Mouse (Mus musculus): ENCODE measurements around the gene Zfp524.
"Not testable (repeated sequence)": the region's sequence is repeated elsewhere in the genome, so short reads cannot be mapped to it uniquely, and the experiment has no call there.

Gene Zfp524

GRCm38 (mm10) chr7:5014251-5015117 is at the start of gene Zfp524, which contains the start of gene Fiz1:
Gene Zfp524, plus strand, starts transcription at chr7:5014415.
Gene Fiz1, minus strand, starts transcription at chr7:5014697.
- DNase-seq (ENCODE audit: low spot score in 2 of 2) = peak; percentile 94 to 99

- no peak for DNase-seq (ENCODE audit: low spot score in 2 of 2)
Measured at GRCm38 (mm10) chr7:4964988-4965387, 49.2 kb upstream of the Zfp524 start.

- no peak for DNase-seq (ENCODE audit: low spot score in 2 of 2)
Measured at GRCm38 (mm10) chr7:4971068-4971467, 43.1 kb upstream of the Zfp524 start, which contains the start of gene Sbk3. Gene Sbk3, minus strand, starts transcription at chr7:4971168.

GRCm38 (mm10) chr7:4971710-4972109 is 42.5 kb upstream of the Zfp524 start:
- DNase-seq (ENCODE audit: low spot score in 2 of 2) = no peak

GRCm38 (mm10) chr7:4972321-4973047 is 41.7 kb upstream of the Zfp524 start:
- no peak for DNase-seq (ENCODE audit: low spot score in 2 of 2)

GRCm38 (mm10) chr7:4975455-4975854 is 38.8 kb upstream of the Zfp524 start:
- no peak for DNase-seq (ENCODE audit: low spot score in 2 of 2)

- DNase-seq (ENCODE audit: low spot score in 2 of 2) = no peak
Measured at GRCm38 (mm10) chr7:4976832-4977231, 37.4 kb upstream of the Zfp524 start.

GRCm38 (mm10) chr7:4988250-4988649 is 26.0 kb upstream of the Zfp524 start:
- no peak for DNase-seq (ENCODE audit: low spot score in 2 of 2)

- DNase-seq (ENCODE audit: low spot score in 2 of 2) = no peak
Measured at GRCm38 (mm10) chr7:4993347-4993998, 20.7 kb upstream of the Zfp524 start.

- no peak for DNase-seq (ENCODE audit: low spot score in 2 of 2)
Measured at GRCm38 (mm10) chr7:4993999-4994788, 20.0 kb upstream of the Zfp524 start.

GRCm38 (mm10) chr7:4995268-4996002 is 18.8 kb upstream of the Zfp524 start:
- DNase-seq (ENCODE audit: low spot score in 2 of 2) = no peak

- DNase-seq (ENCODE audit: low spot score in 2 of 2) = peak; percentile 85 to 87
Measured at GRCm38 (mm10) chr7:4996003-4996895, 18.0 kb upstream of the Zfp524 start, which contains the start of gene Zfp579. Gene Zfp579, minus strand, starts transcription at chr7:4996158.

GRCm38 (mm10) chr7:4996934-4997333 is 17.3 kb upstream of the Zfp524 start:
- DNase-seq (ENCODE audit: low spot score in 2 of 2) = no peak

- no peak for DNase-seq (ENCODE audit: low spot score in 2 of 2)
Measured at GRCm38 (mm10) chr7:4999876-5000275, 14.3 kb upstream of the Zfp524 start.

- DNase-seq (ENCODE audit: low spot score in 2 of 2) = not testable (repeated sequence)
Measured at GRCm38 (mm10) chr7:5002876-5003275, 11.3 kb upstream of the Zfp524 start.

GRCm38 (mm10) chr7:5008229-5008628 is 6.0 kb upstream of the Zfp524 start:
- DNase-seq (ENCODE audit: low spot score in 2 of 2) = no peak

GRCm38 (mm10) chr7:5012681-5013513 is 1.3 kb upstream of the Zfp524 start:
- no peak for DNase-seq (ENCODE audit: low spot score in 2 of 2)

GRCm38 (mm10) chr7:5015118-5016001 is 1.1 kb downstream of the Zfp524 start, which contains the start of gene Gm44973:
Gene Gm44973, plus strand, starts transcription at chr7:5015496.
- DNase-seq (ENCODE audit: low spot score in 2 of 2) = peak; percentile 88 to 91
